Mouse (Mus musculus): Measurements from ENCODE around the gene S100a10. TPM values are rescaled to one million over a fixed set of nuclear protein-coding genes. Genes with fewer than 3 reads are reported as not detected.
A peak's percentile ranks its signal among the peaks of the same experiment; 100 is the strongest.

S100a10 gene
- total and polyA plus RNA-seq, 2 experiments, result 80.0 to 292 TPM

DNA sequence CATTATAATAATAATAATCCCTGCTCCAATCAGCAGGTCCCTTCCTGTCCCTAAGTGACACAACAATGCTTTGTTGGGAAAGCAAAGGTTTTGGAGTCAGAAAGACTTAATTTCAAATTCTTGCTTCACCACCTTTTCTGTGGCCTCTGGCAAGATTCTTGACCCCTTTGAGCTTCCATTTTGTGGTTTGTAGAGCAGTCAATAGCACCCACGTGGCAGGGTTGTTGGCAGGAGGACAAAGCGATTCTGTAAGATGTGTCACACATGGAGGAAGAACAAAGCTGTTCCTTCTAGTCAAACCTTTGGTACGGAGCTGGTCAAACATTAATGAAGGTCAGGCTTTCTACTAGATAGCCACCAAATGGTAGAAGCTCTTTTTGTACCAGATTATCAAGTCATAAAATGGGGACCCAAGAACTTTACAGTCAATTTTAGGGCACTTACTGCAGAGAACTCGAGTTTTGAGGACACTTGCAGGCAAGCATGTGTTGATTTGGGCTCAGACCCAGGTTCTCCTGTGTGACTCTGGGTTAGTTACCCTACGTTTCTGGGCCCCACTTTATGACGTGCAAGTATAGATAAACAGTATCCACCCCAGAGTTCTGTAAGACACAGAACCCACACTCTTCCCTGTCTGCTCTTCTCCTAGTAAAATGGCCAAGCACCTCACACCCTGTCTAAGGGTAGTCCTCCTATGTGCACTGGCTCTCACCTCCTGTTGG, 24.6 kb downstream of the S100a10 start:
- H3K27me3 ChIP-seq (ENCODE audit: control insufficient read depth, insufficient read depth, low read length), result no peaks in the 10 kb centered on the region
- no peaks in the 10 kb centered on the region for H3K36me3 ChIP-seq (ENCODE audit: control insufficient read depth, insufficient read depth, low read length)
- H3K4me3 ChIP-seq (ENCODE audit: insufficient read depth, low read depth, low read length), result no peak overlapping the region
- no peaks in the 10 kb centered on the region for H3K79me2 ChIP-seq (ENCODE audit: control insufficient read depth, insufficient read depth, low read length)
- DNase-seq (ENCODE audit: extremely low read depth, low read depth, low spot score), result peak; percentile 95
- 27% methylated on average over 6 of the region's 6 CpGs for WGBS
- H3K27ac ChIP-seq (replicated peaks; ENCODE audit: insufficient read depth, low read depth, low read length), result peak overlapping the region; percentile 75
- TF ChIP-seq CTCF (IDR thresholded peaks at IDR 0.05; ENCODE audit: low read depth, low read length) (no peak), POLR2A (IDR thresholded peaks at IDR 0.05; ENCODE audit: extremely low read depth, insufficient read depth, low read length) (no peak)
- H3K4me1 ChIP-seq (ENCODE audit: control insufficient read depth, insufficient read depth, low read length), result peaks cover 4% of the 10 kb centered on the region
- no peak overlapping the region for H3K9ac ChIP-seq (ENCODE audit: low read depth, low read length)

DNA sequence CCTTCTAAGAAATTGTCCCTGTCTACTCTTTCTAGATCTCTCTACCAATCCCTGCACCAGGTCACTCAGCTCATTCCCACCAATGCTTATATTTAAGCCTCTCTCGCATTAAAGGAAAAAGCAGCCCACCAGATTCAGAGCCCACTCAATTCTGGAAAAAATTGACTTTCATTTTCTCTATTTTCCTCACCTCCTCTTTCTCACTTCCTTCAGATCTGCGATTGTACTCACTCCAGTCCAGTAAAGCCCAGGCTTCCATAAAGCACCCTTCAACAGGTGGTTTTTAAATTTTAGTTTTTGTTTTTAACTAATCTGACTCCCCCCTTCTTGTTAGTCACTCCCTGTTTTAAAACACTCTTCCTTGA, 25.1 kb downstream of the S100a10 start:
- no peak for TF ChIP-seq CTCF (IDR thresholded peaks at IDR 0.05; ENCODE audit: low read depth, low read length)
- no peak for TF ChIP-seq POLR2A (IDR thresholded peaks at IDR 0.05; ENCODE audit: extremely low read depth, insufficient read depth, low read length)
- WGBS, result 94% methylated on average over 2 of the region's 2 CpGs

DNA sequence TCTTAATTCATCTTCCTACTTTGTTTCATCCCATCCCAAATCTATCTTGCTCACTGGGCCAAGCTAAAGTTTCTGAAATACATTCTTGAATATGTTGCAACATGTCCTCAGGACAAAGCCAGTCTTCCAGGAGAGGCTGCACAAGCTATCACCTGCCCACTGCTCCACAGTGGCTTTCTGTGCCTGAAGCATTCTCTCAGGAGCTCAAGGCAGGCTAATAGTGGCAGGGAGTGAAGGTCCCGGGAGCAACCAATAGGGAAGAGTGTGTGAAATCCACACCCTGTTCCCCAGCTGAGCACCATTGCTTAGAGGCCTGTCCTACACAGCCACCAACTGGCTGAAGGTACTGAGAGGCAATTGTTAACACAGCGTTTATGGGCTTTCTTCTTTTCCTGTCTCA, 26.1 kb downstream of the S100a10 start:
- no peak for DNase-seq (ENCODE audit: extremely low read depth, low read depth, low spot score)
- Histone ChIP-seq H3K4me1 (ENCODE audit: control insufficient read depth, insufficient read depth, low read length) (peaks cover 4% of the 10 kb centered on the region), H3K36me3 (ENCODE audit: control insufficient read depth, insufficient read depth, low read length) (no peaks in the 10 kb centered on the region), H3K27me3 (ENCODE audit: control insufficient read depth, insufficient read depth, low read length) (no peaks in the 10 kb centered on the region), H3K79me2 (ENCODE audit: control insufficient read depth, insufficient read depth, low read length) (no peaks in the 10 kb centered on the region), H3K9ac (ENCODE audit: low read depth, low read length) (no peak overlapping the region), H3K27ac (replicated peaks; ENCODE audit: insufficient read depth, low read depth, low read length) (no peak overlapping the region), H3K4me3 (ENCODE audit: insufficient read depth, low read depth, low read length) (no peak overlapping the region)
- WGBS, result 74% methylated on average over 2 of the region's 2 CpGs
- TF ChIP-seq POLR2A (IDR thresholded peaks at IDR 0.05; ENCODE audit: extremely low read depth, insufficient read depth, low read length), result no peak
- TF ChIP-seq CTCF (IDR thresholded peaks at IDR 0.05; ENCODE audit: low read depth, low read length), result no peak

More for the DNA sequence above, 25.1 kb downstream of the S100a10 start:
- H3K4me1 ChIP-seq (ENCODE audit: control insufficient read depth, insufficient read depth, low read length), result peaks cover 4% of the 10 kb centered on the region
- H3K79me2 ChIP-seq (ENCODE audit: control insufficient read depth, insufficient read depth, low read length), result no peaks in the 10 kb centered on the region
- DNase-seq (ENCODE audit: extremely low read depth, low read depth, low spot score), result no peak
- H3K9ac ChIP-seq (ENCODE audit: low read depth, low read length), result no peak overlapping the region
- peak overlapping the region; percentile 75 for H3K27ac ChIP-seq (replicated peaks; ENCODE audit: insufficient read depth, low read depth, low read length)
- no peaks in the 10 kb centered on the region for H3K27me3 ChIP-seq (ENCODE audit: control insufficient read depth, insufficient read depth, low read length)
- H3K4me3 ChIP-seq (ENCODE audit: insufficient read depth, low read depth, low read length), result no peak overlapping the region
- H3K36me3 ChIP-seq (ENCODE audit: control insufficient read depth, insufficient read depth, low read length), result no peaks in the 10 kb centered on the region

DNA sequence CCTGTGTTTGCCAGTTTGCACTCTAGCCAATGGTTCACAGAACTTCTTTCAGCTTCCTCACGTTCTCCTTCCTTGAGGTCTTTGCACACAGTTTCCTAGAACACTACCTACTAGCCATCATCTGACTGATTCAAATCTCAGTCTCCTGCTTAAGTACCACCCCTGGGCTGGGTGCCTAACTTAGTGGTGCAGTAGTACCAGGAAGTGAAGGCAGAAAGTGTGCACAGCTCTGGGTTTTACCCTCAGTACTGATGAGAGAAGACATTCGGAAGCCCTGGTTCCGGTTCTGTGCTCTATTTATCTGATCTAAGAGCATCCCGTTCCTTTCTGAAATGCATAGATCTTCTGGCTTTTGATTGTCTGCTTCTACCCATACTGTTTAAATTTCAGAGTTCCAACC, 26.8 kb downstream of the S100a10 start:
- 79% methylated on average over 4 of the region's 4 CpGs for WGBS
- H3K4me3 ChIP-seq (ENCODE audit: insufficient read depth, low read depth, low read length), result no peak overlapping the region

DNA sequence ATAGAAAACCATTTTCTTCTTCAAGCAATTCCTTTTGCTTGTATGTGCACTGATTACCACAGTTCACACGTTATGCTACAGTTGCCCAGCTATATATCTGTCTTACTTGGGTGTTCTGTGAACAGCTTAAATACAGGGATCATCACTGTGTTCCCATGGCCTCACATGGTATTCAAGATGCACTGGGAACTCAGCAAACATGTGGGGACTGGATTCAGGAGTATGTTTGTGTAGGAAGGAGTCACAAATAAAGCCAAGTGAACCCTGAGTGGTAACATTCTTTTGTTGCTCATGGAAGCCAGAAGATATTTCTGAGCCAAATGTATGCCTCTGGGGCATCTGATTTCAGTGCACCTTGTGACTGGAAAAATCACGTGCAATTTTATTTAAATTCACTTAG, 28.2 kb downstream of the S100a10 start:
- no peak overlapping the region for H3K9ac ChIP-seq (ENCODE audit: low read depth, low read length)
- WGBS, result 61% methylated on average over 2 of the region's 2 CpGs
- H3K27ac ChIP-seq (replicated peaks; ENCODE audit: insufficient read depth, low read depth, low read length), result no peak overlapping the region
- H3K4me3 ChIP-seq (ENCODE audit: insufficient read depth, low read depth, low read length), result no peak overlapping the region
- no peaks in the 10 kb centered on the region for H3K36me3 ChIP-seq (ENCODE audit: control insufficient read depth, insufficient read depth, low read length)
- TF ChIP-seq CTCF (IDR thresholded peaks at IDR 0.05; ENCODE audit: low read depth, low read length), result no peak
- TF ChIP-seq POLR2A (IDR thresholded peaks at IDR 0.05; ENCODE audit: extremely low read depth, insufficient read depth, low read length), result no peak
- DNase-seq (ENCODE audit: extremely low read depth, low read depth, low spot score), result no peak
- no peaks in the 10 kb centered on the region for H3K79me2 ChIP-seq (ENCODE audit: control insufficient read depth, insufficient read depth, low read length)
- H3K4me1 ChIP-seq (ENCODE audit: control insufficient read depth, insufficient read depth, low read length), result peaks cover 4% of the 10 kb centered on the region
- H3K27me3 ChIP-seq (ENCODE audit: control insufficient read depth, insufficient read depth, low read length), result no peaks in the 10 kb centered on the region

More for the DNA sequence above, 26.8 kb downstream of the S100a10 start:
- Histone ChIP-seq H3K36me3 (ENCODE audit: control insufficient read depth, insufficient read depth, low read length) (no peaks in the 10 kb centered on the region), H3K27me3 (ENCODE audit: control insufficient read depth, insufficient read depth, low read length) (no peaks in the 10 kb centered on the region), H3K9ac (ENCODE audit: low read depth, low read length) (no peak overlapping the region), H3K27ac (replicated peaks; ENCODE audit: insufficient read depth, low read depth, low read length) (no peak overlapping the region), H3K4me1 (ENCODE audit: control insufficient read depth, insufficient read depth, low read length) (peaks cover 4% of the 10 kb centered on the region), H3K79me2 (ENCODE audit: control insufficient read depth, insufficient read depth, low read length) (no peaks in the 10 kb centered on the region)
- DNase-seq (ENCODE audit: extremely low read depth, low read depth, low spot score), result no peak
- TF ChIP-seq CTCF (IDR thresholded peaks at IDR 0.05; ENCODE audit: low read depth, low read length), result no peak
- no peak for TF ChIP-seq POLR2A (IDR thresholded peaks at IDR 0.05; ENCODE audit: extremely low read depth, insufficient read depth, low read length)

DNA sequence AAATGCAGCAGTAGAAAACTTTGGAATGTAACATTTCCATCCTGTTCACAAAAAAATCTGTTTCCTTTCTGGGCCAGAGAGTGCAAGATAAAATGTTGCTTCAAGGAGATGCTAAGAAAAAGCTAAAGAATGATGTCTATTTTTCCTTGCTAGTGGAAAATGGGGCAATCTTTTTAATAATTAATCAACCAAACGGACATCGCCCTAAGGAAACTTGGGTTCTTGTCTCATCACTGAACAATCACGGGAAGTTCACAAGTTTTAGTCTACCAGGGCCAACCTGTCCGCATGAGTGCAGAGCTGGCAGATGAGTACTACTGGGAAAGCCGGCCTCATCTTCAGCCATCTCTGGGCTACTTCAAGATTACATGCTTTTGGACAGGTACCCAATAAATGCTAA, 34.7 kb downstream of the S100a10 start:
- Histone ChIP-seq H3K4me3 (ENCODE audit: insufficient read depth, low read depth, low read length) (no peak overlapping the region), H3K27me3 (ENCODE audit: control insufficient read depth, insufficient read depth, low read length) (no peaks in the 10 kb centered on the region), H3K36me3 (ENCODE audit: control insufficient read depth, insufficient read depth, low read length) (no peaks in the 10 kb centered on the region), H3K27ac (replicated peaks; ENCODE audit: insufficient read depth, low read depth, low read length) (no peak overlapping the region), H3K79me2 (ENCODE audit: control insufficient read depth, insufficient read depth, low read length) (no peaks in the 10 kb centered on the region), H3K4me1 (ENCODE audit: control insufficient read depth, insufficient read depth, low read length) (peaks cover 2% of the 10 kb centered on the region), H3K9ac (ENCODE audit: low read depth, low read length) (no peak overlapping the region)
- TF ChIP-seq CTCF (IDR thresholded peaks at IDR 0.05; ENCODE audit: low read depth, low read length) (no peak), POLR2A (IDR thresholded peaks at IDR 0.05; ENCODE audit: extremely low read depth, insufficient read depth, low read length) (no peak)
- WGBS, result 41% methylated on average over 5 of the region's 5 CpGs
- DNase-seq (ENCODE audit: extremely low read depth, low read depth, low spot score), result peak; percentile 53
